Mouse (Mus musculus): ENCODE results near the gene Stard5.

The Stard5 gene

GRCm38 (mm10) chr7:83631828-83632681 is at the start of gene Stard5:
TSS of gene Stard5 (plus strand) at chr7:83631959.
- 1% methylated on average over 35 of the region's 35 CpGs for WGBS

DNA sequence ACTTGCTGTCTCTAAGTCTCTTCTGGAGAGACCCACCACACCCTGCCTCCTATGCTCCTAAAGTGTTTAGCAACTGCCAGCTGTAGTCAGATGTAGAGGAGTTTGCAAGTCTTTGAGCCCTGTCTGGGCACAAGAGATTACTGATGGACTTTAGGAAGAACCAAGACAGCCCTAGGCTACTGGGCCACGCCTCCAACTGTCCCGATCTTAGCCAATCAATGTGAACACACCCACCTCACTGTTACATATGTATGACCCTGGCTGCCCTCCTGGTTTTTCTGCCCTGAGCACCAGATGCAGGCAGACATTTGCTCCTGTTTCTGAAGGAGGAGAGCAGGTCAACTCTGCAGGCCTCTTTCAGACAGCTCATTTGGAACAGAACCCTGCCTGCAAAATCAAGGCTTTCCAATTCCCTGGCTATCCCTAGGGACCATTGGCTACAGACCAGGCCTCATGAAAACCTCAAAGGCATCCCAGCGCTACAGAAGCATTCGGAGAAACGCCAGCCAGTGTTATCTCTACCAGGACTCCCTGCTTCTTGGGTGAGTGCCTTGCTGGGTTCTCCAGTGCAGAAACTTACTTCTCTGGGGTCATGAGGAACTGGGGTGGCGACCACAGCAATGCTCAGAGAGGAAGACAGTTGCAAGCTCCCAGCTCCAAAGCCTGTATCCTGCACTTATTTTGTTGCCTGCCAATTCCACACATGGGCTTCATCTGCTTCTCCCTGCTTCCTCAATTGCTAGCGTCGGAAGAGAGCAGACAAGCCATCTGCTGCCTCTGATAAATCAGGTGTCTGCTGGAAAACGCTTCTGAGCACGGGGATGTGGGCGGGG is 46.9 kb upstream of the Stard5 start, which contains the start of gene Tmc3:
Tmc3 (plus strand) TSS at position 289 of the 833 bp plus-strand sequence.
- 30% methylated on average over 11 of the region's 11 CpGs for WGBS

DNA sequence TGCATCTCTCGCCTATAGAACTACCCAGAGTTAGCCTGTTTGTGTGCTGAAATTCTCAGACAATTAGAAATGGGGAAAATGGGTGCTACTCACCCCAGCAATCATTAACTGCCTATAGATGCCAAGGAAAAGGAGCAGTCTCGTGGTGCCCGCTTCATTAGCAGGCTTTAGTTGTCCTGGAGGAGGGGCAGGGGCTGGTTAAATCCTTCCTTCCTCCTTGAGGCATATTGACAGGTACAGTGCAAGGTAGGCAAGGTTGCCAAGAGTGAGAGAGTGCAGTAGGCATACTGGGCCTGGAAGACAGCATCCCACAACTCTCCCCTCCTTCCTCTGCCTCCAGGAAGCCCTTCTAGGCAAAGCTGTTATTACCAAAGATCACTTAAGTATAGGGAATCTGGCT is 37.7 kb upstream of the Stard5 start:
- 86% methylated on average over 3 of the region's 3 CpGs for WGBS

GRCm38 (mm10) chr7:83597063-83597462 is 34.7 kb upstream of the Stard5 start:
- WGBS: 93% methylated on average over 3 of the region's 3 CpGs

- 89% methylated on average over 13 of the region's 13 CpGs for WGBS
Observed at GRCm38 (mm10) chr7:83598997-83599912, 32.5 kb upstream of the Stard5 start.

DNA sequence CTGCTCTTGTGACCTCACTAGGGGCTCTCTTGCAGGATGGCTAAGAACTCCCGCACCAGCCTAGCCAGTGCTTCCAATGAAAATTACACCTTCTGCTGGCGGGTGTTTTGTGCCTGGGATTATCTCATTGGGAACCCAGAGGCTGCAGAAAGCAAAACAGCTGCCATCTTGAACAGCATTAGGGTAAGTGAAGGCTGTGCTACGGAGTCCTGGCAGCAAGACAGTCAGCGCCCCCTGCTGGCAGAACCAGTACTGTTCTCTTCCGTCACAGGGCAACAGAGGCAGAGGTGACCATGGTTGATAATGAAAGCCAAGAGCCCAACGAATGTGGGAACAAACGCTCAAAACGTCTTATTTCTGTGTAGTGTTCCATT is 31.9 kb upstream of the Stard5 start:
- 64% methylated on average over 8 of the region's 8 CpGs for WGBS

- WGBS: 92% methylated on average over 7 of the region's 7 CpGs
Observed at GRCm38 (mm10) chr7:83604180-83604944, 27.4 kb upstream of the Stard5 start.

GRCm38 (mm10) chr7:83606796-83607195 is 25.0 kb upstream of the Stard5 start:
- WGBS: 93% methylated on average over 2 of the region's 2 CpGs

DNA sequence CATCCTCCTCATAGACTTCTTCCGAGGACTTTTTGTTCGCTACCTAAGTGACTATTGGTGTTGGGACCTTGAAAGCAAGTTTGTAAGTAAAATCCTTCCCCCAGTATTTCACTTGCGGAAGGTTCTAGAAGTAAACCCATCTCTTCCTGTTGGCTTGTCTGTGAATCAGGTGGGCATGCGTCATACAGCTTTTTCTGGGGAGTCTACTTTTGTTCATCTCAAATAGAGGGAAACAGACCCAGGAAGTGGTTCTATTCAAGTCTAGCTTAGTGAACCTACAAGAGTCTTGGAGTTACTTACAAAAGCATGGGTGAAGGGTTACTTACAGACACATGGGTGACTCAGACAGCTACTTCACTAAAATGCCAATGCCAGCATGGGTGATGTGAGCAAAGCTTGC is 21.9 kb upstream of the Stard5 start:
- 98% methylated on average over 4 of the region's 4 CpGs for WGBS

GRCm38 (mm10) chr7:83611886-83612285 is 19.9 kb upstream of the Stard5 start:
- WGBS: 93% methylated on average over 1 of the region's 1 CpGs

GRCm38 (mm10) chr7:83615272-83615671 is 16.5 kb upstream of the Stard5 start:
- WGBS: 72% methylated on average over 3 of the region's 3 CpGs

DNA sequence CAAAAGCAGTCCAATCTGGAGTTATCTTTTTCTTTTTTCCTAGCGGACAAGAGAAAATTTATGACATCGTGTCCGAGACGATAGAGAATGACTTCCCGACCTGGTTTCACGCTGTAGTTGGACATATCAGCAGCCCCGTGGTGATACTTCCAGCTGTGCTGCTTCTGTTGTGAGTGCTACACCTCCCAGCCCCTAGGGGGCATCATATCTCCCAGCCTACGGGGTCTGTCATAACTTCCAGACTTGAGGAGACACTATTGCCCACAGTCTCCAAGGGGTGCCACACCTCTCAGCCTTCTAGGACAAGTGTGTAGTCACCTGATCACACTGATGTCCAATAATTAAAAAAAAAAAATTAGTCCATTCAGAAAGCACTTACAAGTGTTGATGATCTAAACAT is 15.9 kb upstream of the Stard5 start:
- 81% methylated on average over 8 of the region's 8 CpGs for WGBS

- WGBS: 88% methylated on average over 3 of the region's 3 CpGs
Observed at GRCm38 (mm10) chr7:83616268-83616667, 15.5 kb upstream of the Stard5 start.

DNA sequence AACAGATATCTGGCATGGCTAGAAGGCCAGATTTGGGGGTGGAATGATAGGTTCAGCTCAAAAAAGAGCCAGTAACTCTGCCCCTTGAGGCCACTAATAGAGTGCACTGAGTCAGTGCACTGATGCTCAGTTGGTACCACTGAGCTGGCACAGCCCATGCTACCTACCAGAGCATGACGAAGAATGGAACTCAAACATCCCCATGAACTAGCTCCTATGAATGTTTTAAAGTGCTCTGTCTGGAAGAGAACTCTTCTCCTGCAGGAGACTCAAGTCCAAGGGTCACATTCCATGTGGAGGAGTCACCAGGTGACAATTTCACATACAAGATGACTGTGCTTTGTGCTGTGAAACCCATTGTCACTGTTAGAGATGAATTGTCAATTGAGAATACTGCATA is 13.1 kb upstream of the Stard5 start:
- 92% methylated on average over 1 of the region's 1 CpGs for WGBS

DNA sequence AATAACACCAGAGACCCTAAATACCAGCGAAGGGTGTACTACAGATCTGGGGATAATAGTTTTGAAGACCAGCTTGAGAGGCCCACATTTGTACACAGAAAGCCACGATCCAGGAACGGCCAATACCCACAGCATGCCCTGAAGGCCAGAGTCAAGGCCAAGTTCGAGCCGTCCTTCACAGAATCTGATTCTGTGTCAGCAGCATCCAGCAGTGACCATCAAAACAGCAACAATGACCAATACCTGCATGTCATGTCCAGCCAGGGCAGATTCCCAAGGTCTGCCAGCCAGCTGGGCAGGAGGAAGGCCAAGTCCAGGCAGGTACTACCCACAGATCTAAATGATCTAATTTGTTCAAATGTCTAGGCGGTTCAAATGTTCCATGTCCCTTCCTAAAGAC is 9.2 kb upstream of the Stard5 start:
- WGBS: 93% methylated on average over 6 of the region's 6 CpGs

GRCm38 (mm10) chr7:83624065-83624464 is 7.7 kb upstream of the Stard5 start:
- 75% methylated on average over 1 of the region's 1 CpGs for WGBS

GRCm38 (mm10) chr7:83626557-83627257 is 5.1 kb upstream of the Stard5 start:
- 94% methylated on average over 8 of the region's 8 CpGs for WGBS

DNA sequence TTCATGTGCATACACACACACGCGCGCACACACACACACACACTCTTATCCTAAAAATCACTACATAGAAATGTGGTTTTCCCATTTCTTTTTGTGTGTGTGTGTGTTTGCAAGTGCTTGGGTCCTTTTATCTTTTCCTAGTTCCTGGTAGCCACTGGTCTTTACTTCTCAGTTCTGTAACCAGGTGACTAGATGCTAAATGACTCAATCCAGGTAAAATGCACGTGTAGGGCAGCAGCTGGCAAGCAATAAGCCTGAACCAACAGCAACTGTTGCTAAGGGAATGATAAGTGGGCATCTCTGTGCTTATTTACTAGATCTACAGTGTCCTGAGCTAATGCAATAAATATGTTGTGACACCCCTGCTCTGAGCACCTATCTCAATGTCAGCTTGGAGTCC is 4.4 kb upstream of the Stard5 start:
- 92% methylated on average over 4 of the region's 4 CpGs for WGBS

GRCm38 (mm10) chr7:83631073-83631827 is 509 bp upstream of the Stard5 start:
- 8% methylated on average over 11 of the region's 11 CpGs for WGBS
